Mouse (Mus musculus) hindbrain, embryonic 16.5 days (tissue): ENCODE data around the gene Paqr8. TPM values are rescaled to one million over a fixed set of nuclear protein-coding genes. Genes with fewer than 3 reads are reported as not detected.

Source experiments
- ATAC-seq: fragments of 200-750 bp; cut with Nextera tagmentation; 2 replicates; pipeline ENCODE4 v1.8.0; 2017; ENCODE audit warnings: moderate TSS enrichment, moderate library complexity
- H3K27ac ChIP-seq: fragments of 300-500 bp; sonication (generic); 2 replicates; pipeline ENCODE4 v1.5.1; 2014; ENCODE audit warnings: low read depth, mild to moderate bottlenecking, control low read depth, low read length, moderate library complexity
- H3K27me3 ChIP-seq: fragments of 300-500 bp; sonication (generic); replicated peaks from 2 replicates; pipeline ENCODE4 v1.6.1; 2014; ENCODE audit warnings: low read length; ENCODE audit not compliant: control insufficient read depth, insufficient read depth
- H3K36me3 ChIP-seq: fragments of 300-500 bp; sonication (generic); 2 replicates; pipeline ENCODE4 v1.6.1; 2014; ENCODE audit warnings: mild to moderate bottlenecking, low read length, moderate library complexity, mixed read lengths; ENCODE audit not compliant: control insufficient read depth, insufficient read depth
- H3K4me1 ChIP-seq: fragments of 300-500 bp; sonication (generic); 2 replicates; pipeline ENCODE4 v1.6.1; 2014; ENCODE audit warnings: low read depth, low read length; ENCODE audit not compliant: control insufficient read depth, insufficient read depth
- H3K4me2 ChIP-seq: fragments of 300-500 bp; sonication (generic); 2 replicates; pipeline ENCODE4 v1.6.1; 2014; ENCODE audit warnings: mild to moderate bottlenecking, low read length, control low read depth, moderate library complexity
- H3K4me3 ChIP-seq: fragments of 300-500 bp; sonication (generic); 2 replicates; pipeline ENCODE4 v1.5.1; 2014; ENCODE audit warnings: mild to moderate bottlenecking, low read length, control low read depth, moderate library complexity
- H3K9ac ChIP-seq: fragments of 300-500 bp; sonication (generic); 2 replicates; pipeline ENCODE4 v1.6.1; 2014; ENCODE audit warnings: low read depth, mild to moderate bottlenecking, control low read depth, low read length, moderate library complexity
- H3K9me3 ChIP-seq: fragments of 300-500 bp; sonication (generic); 2 replicates; pipeline ENCODE4 v1.6.1; 2014; ENCODE audit warnings: mild to moderate bottlenecking, low read length, moderate library complexity; ENCODE audit not compliant: control insufficient read depth
- WGBS: fragments of 180-500 bp; shearing (Covaris S2); extraction: QIAGEN DNeasy Blood & Tissue Kit; methylation state at CpG from one replicate; pipeline ENCODE4 v1.1.7; 2014; 5-methylcytosine and 5-hydroxymethylcytosine counted together
- polyA plus RNA-seq: library from polyadenylated mRNA; unstranded; fragments of >200 nt; fragmentation: Nextera tagmentation; extraction: Ambion mirVana; gene quantifications from 2 replicates; pipeline ENCODE4 v1.2.1, GENCODE M21; 2015

Paqr8 gene
- polyA plus RNA-seq, 1 experiment from 2014 or later, result 43.4 TPM

DNA sequence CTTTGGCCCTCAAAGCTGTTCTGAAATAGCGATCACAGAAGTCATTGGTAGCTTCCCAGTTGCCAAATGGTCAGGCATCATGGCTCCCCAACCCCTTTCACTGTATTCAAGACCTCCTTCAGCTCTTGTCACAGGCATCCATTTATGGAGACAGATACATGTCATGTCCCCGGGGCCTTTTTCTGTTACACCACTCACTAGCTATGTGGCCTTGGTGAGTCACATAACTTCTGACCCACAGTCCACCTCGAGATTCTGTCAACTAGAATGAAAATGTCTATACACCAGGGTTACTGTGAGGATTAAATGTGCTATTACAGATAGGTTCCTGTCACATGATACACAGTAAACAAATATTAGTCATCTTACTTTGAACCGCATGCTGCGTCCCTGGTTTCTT, 17.9 kb upstream of the Paqr8 start:
- 86% methylated on average over 5 of the region's 5 CpGs for WGBS
- Histone ChIP-seq H3K9me3 (no peaks in the 10 kb centered on the region), H3K9ac (no peak overlapping the region), H3K27ac (no peak overlapping the region), H3K36me3 (no peaks in the 10 kb centered on the region), H3K27me3 (no peaks in the 10 kb centered on the region), H3K4me1 (peaks cover 3% of the 10 kb centered on the region; the same call in 1 of the 2 replicates), H3K4me3 (no peak overlapping the region), H3K4me2 (no peak overlapping the region)
- no peak for ATAC-seq

DNA sequence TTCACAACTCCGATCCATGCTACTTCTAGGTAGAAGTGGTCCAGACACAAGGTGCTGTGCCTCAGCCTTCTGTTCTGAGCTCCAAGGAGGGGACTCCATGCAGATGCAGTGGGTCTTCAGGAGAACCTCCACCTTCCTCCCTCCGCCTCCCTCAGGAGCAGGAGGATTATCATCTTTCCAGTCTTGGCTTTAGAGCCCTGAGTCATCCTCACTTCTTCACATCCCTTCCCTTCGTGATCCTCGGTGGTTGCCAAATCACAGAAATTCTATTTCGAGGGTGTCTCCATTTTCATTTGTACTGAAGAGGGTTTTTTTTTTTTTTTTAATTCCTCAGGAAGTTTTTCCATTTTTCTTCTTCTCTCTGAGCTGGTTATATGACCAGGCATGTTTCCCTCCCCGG, 16.3 kb upstream of the Paqr8 start:
- Histone ChIP-seq H3K4me3 (no peak overlapping the region), H3K36me3 (no peaks in the 10 kb centered on the region), H3K27me3 (no peaks in the 10 kb centered on the region), H3K9me3 (no peaks in the 10 kb centered on the region), H3K4me1 (no peaks in the 10 kb centered on the region), H3K27ac (no peak overlapping the region), H3K4me2 (no peak overlapping the region), H3K9ac (no peak overlapping the region)
- WGBS, result 94% methylated on average over 6 of the region's 6 CpGs
- no peak for ATAC-seq

DNA sequence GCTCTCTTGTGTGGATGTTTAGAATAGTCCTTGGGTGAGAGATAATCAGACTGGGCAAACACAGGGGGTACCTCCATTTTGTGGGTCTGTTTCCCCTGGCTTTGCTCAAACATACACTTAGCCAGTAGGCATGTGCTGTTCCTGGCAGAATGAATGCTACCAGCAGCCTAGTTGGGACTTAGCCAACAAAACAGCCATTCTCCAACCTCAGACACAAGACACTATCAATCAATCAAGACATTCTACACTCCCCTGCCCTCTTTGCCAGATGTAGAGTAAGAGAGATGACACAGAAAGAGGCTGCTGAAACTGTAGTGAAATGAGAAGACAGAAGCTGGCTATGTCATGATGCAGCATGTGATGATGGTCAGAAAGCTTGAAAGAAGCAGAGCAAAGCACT, 13.1 kb upstream of the Paqr8 start:
- no peaks in the 10 kb centered on the region for H3K27me3 ChIP-seq
- no peak overlapping the region for H3K9ac ChIP-seq
- H3K4me3 ChIP-seq, result no peak overlapping the region
- H3K4me2 ChIP-seq, result no peak overlapping the region
- peak; percentile 59 for ATAC-seq
- H3K9me3 ChIP-seq, result no peaks in the 10 kb centered on the region
- H3K36me3 ChIP-seq, result no peaks in the 10 kb centered on the region
- no peak overlapping the region for H3K27ac ChIP-seq
- H3K4me1 ChIP-seq, result no peaks in the 10 kb centered on the region

DNA sequence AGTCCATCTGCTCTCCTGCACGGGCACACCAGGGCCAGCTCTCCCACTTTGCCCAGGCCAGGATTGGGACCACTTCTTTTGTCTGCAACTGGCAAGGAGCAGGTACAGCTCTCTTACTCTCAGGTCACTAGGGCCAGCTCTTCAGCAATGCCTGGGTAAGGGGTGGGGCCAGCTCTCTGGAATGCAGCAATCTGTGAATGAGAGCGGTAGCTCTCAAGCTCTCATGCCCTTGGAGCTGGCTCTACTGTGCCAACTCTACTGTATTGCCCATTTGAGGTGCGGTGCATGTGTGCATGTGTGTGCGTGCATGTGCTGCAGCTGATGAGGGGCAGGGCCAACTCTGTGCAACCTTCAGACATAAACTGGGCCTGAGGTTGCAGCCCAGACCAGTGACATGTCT, 11.0 kb upstream of the Paqr8 start:
- 89% methylated on average over 4 of the region's 4 CpGs for WGBS
- Histone ChIP-seq H3K9me3 (no peaks in the 10 kb centered on the region), H3K36me3 (no peaks in the 10 kb centered on the region), H3K4me2 (no peak overlapping the region), H3K27me3 (no peaks in the 10 kb centered on the region), H3K27ac (no peak overlapping the region), H3K4me3 (no peak overlapping the region), H3K4me1 (no peaks in the 10 kb centered on the region), H3K9ac (no peak overlapping the region)
- no peak for ATAC-seq

DNA sequence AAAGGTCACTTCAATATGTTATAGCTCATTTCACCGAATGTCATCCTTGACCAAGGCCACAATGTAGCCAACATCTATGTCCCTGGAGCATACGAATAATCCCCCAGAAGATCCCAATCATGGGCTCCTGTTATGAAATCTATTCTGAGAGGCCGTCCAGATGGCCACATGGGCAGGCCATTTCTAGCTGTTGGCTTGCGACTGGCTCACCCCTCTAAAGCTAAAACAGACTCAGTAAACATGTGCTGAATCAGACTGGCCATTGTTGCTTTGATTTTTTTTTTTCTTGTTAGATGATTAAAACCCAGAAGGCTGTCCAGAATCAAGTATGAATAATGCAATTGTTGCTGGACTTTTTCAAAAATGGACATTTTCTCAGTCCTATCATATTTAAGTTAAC, 7.3 kb upstream of the Paqr8 start:
- no peak overlapping the region for H3K27ac ChIP-seq
- 90% methylated on average over 4 of the region's 4 CpGs for WGBS
- no peaks in the 10 kb centered on the region for H3K4me1 ChIP-seq
- no peak overlapping the region for H3K9ac ChIP-seq
- ATAC-seq, result no peak
- no peak overlapping the region for H3K4me3 ChIP-seq
- no peaks in the 10 kb centered on the region for H3K36me3 ChIP-seq
- no peaks in the 10 kb centered on the region for H3K9me3 ChIP-seq
- no peak overlapping the region for H3K4me2 ChIP-seq
- H3K27me3 ChIP-seq, result no peaks in the 10 kb centered on the region

DNA sequence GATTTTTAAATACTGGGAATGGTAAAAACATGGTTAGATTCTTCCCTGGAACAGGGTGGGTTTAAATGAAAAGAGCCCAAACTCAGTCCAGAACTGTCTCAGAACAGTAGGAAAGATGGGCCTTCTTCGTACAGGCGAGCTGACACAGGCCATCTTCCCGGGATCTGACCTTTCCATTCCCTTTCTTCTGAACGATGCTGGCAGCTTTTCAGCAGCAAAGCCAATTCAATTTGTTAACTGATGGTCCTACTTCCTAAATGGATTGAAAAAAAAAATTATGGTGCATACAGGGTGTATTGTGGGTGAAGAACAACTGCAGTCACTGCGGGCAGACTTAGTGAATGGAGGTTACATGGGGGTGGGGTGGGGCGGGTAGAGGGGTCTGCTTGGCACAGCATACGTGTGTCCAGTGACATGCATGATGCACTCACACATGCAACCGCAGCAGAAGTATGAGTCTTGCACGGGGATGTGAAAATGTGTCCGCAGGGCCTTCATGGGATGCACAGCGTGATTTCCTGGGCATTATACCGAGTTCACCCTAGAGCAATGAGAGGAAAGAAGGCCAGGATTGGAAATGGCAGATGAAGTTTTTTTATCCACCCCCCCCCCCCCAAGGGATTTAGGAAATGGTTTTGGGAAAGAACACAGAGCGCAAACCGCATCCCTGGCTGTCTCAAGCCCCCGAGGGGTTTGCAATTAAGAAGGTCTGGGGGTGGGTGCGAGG, 566 bp upstream of the Paqr8 start:
- peak overlapping the region; percentile 76 for H3K27ac ChIP-seq
- H3K9me3 ChIP-seq, result no peaks in the 10 kb centered on the region
- peak overlapping the region; percentile 77 for H3K4me2 ChIP-seq
- 15% methylated on average over 16 of the region's 16 CpGs for WGBS
- peak overlapping the region; percentile 78 for H3K9ac ChIP-seq
- no peaks in the 10 kb centered on the region for H3K36me3 ChIP-seq
- H3K27me3 ChIP-seq, result no peaks in the 10 kb centered on the region
- peaks cover 3% of the 10 kb centered on the region for H3K4me1 ChIP-seq
- peak; percentile 34 for ATAC-seq
- H3K4me3 ChIP-seq, result peak overlapping the region; percentile 77

DNA sequence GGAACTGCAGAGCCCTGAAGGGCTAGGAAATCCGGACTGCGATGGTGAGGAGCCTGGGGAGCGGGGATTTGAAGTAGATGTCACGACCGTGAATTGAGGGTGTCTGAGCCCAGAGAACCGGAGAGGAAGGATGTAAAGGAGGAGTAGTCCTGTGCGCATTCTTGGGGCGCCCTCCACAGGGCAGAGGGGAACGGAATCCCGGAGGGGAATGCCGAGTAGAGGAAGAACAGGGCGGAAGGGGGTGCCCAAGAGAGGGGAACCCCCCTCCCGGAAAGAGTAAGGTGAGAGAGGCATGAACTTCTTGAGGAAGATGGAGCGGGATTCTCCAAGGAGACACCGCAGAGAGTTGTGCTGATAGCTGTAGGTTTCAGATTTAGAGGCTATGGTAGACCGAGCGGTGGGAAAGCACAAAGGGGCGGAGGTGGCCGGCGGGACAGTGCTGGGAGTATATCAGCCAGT, 564 bp downstream of the Paqr8 start:
- Histone ChIP-seq H3K36me3 (no peaks in the 10 kb centered on the region), H3K4me1 (peaks cover 3% of the 10 kb centered on the region), H3K27me3 (no peaks in the 10 kb centered on the region), H3K9ac (peak overlapping the region; percentile 78), H3K4me2 (peak overlapping the region; percentile 77), H3K27ac (peak overlapping the region; percentile 76), H3K9me3 (no peaks in the 10 kb centered on the region), H3K4me3 (peak overlapping the region; percentile 77)
- WGBS, result 0% methylated on average over 20 of the region's 20 CpGs
- ATAC-seq, result peak; percentile 80

DNA sequence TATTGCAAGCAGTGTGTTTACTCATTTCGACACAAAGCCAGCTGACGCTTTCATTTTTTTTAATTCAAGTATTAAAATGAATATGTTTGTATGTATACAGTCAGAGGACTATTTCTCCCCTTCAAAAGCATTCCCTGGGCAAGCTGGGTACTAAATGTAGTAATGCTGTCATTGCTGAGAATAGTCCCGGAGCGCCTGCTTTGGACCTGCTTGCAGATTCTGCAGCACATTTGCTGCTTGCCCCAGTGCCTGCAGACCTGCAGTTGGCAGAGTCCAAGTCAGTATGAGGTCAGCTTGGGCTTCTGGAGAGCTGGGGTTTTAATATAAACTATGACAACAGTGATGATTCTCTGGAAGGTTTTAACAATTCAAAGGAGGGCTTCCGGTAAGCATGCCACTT, 2.7 kb downstream of the Paqr8 start:
- Histone ChIP-seq H3K9ac (peak overlapping the region; percentile 29; the same call in 1 of the 2 replicates), H3K4me2 (peak overlapping the region; percentile 41), H3K9me3 (no peaks in the 10 kb centered on the region), H3K27me3 (no peaks in the 10 kb centered on the region), H3K4me1 (peaks cover 3% of the 10 kb centered on the region), H3K4me3 (peak overlapping the region; percentile 18), H3K27ac (no peak overlapping the region), H3K36me3 (no peaks in the 10 kb centered on the region)
- ATAC-seq, result no peak
- WGBS, result 83% methylated on average over 5 of the region's 5 CpGs

DNA sequence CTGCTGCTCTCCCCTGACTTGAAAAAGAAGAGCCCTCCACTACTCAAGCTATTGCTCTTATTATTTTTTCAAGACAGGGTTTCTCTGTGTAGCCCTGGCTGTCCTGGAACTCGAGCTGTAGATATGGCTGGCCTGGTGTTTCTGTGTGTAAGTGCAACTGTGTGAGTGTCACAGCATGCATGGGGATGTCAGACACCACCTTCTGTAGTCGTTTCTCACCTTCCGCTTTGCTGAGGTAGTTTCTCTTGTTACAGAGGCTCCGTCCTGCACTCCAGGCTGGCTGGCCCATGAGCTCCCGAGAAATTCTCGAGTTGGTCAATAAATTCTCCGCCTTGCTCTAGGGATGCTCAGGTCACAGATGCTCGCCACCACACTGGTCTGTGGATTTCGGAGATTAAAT, 8.0 kb downstream of the Paqr8 start:
- Histone ChIP-seq H3K4me2 (no peak overlapping the region), H3K4me1 (no peaks in the 10 kb centered on the region; the same call in 1 of the 2 replicates), H3K9me3 (no peaks in the 10 kb centered on the region), H3K27ac (0 out of 2 replicates have a peak overlapping the region, but pooled peaks have one; percentile 34), H3K27me3 (no peaks in the 10 kb centered on the region), H3K4me3 (no peak overlapping the region), H3K9ac (no peak overlapping the region), H3K36me3 (no peaks in the 10 kb centered on the region)
- ATAC-seq, result no peak
- WGBS, result 75% methylated on average over 9 of the region's 9 CpGs
